Mouse (Mus musculus) cerebellum, postnatal 10 days (tissue): ENCODE data around the gene Dgki.

ENCODE experiments used
- DNase-seq, 2 experiments: peaks; one replicate each; pipeline ENCODE4 v3.0.0; 2021; ENCODE audit warnings: mixed read lengths in 2 of 2

The Dgki gene

GRCm38 (mm10) chr6:36903159-36903794, 396.7 kb downstream of the Dgki start:
- peak; percentile 31 to 35 for DNase-seq

GRCm38 (mm10) chr6:36899872-36900271, 400.1 kb downstream of the Dgki start:
- DNase-seq = no peak

- DNase-seq = no peak
Observed at GRCm38 (mm10) chr6:36898412-36898811, 401.6 kb downstream of the Dgki start.

DNA sequence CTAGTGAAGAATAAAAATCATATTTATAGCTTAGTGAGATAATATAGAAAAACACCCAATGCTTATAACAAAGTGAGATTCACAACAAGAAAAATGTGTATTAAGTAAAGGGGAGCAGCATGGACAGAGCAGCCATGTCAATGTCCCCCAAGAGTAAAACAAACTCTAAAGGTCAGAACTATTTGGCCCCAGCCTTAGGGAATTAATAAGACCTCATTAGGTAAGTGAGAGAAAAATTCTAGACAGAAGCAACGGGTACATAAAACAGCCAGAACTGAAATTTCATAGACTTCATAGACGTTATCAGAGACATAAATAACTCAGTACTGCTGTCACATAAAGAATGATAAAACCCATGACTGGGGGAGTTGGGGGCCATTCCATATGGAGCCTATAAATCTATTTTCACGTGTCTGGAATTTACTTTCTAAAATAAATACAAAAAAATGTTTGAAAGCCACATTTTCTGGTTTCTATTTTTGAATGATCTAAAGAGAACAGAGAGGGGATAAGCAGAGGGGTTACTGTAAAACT, 402.3 kb downstream of the Dgki start:
- no peak for DNase-seq

GRCm38 (mm10) chr6:36896656-36897055, 403.3 kb downstream of the Dgki start:
- peak; percentile 36 to 49 for DNase-seq

- DNase-seq = no peak
Observed at GRCm38 (mm10) chr6:36891820-36892219, 408.2 kb downstream of the Dgki start.

DNA sequence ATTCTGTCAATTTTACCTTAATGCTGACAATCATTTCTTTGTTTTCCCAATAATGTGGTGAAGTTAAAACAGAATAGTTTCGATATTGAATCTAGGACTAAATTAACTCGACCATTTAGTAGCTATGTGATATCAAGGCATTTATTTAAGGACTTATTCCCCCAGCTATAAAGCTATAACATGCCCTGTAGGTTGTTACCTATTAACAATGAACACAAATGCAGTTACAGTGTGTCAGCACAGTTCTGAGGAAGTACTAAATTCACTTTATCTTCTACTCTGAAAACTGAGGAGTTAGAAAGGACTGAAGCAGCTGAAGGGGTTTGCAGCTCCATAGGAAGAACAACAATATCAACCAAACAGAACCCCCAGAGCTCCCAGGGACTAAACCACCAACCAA, 409.2 kb downstream of the Dgki start:
- no peak for DNase-seq

DNA sequence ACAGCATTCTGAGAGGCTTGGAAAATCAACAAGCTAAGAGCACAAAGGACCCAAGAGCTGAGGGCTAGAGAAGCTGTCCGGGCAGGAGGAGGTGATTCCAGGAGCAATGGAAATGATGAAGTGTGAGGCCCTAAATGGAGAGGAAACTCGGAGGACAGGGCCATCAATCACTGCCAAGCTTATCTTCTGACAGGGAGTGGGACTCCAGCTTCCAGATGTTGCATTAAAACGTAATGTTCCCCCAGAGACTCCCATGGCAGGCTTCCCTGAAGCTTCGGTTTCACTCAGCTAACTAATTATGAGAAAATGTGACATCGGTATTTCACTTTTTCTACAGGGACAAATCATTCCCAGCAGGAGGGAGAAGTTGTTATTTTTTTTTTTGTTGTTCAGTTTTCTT, 409.7 kb downstream of the Dgki start:
- DNase-seq = no peak

DNA sequence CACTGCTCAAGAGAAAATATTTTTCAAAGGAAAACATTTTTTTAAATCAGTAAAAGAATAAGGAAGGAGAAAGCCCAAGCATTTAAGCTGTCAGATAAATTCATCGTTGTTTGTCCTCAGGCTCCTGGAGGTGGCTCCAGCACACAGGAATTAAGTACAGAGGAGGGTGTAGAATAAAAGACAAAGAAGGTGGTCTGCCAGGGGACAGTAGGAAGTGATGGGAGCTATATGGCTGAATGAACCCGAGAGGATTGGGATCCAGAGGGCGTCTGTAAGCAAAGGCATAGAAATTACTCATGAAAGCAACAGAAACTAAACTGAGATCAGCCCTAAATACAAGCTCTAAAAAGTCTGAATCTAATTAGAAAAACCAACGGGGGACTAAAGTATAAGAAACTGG, 418.7 kb downstream of the Dgki start:
- no peak for DNase-seq

GRCm38 (mm10) chr6:36880643-36881263, 419.2 kb downstream of the Dgki start:
- peak in 1 of 2 experiments; percentile 45 for DNase-seq

DNA sequence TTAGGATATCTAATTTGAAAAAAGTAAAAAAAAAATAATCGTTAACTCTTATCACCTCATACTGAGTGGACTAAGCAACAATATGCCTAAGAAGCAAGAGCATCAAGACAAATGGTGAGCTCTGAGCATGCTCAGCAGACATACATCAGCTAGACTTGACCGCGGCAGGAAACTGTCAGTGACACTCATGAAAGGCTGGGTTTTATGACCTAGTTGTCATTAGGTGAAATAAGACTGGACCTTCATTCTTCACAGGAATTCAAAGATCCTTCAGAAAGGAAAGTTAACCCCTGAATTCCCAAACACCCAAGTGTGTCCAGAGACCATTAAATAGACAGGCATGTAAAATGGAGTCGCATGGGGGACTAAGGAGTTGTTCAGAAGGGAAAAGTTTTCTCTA, 422.6 kb downstream of the Dgki start:
- no peak for DNase-seq

GRCm38 (mm10) chr6:36876426-36876825, 423.6 kb downstream of the Dgki start:
- no peak for DNase-seq

GRCm38 (mm10) chr6:36875926-36876325, 424.1 kb downstream of the Dgki start:
- no peak for DNase-seq

DNA sequence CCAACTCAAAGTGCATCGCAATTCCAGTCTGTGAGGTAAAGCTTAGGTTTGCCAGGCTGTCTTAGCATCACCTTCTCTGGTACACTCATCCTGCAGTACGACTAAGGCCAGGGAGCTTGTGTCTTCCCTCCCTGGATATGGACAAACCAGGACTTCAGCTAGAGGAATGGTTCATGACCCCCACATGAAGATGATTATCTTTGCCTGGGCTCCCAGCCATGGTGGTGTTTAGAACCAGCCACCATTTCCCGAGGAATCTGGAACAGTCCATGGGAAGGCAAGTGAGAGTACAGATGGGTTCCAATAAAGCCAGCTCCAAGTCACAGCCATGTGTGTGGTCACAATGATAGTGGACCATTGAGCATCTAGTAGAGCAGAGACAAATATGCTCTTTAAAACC, 427.1 kb downstream of the Dgki start:
- DNase-seq = peak in 1 of 2 experiments; percentile 19

DNA sequence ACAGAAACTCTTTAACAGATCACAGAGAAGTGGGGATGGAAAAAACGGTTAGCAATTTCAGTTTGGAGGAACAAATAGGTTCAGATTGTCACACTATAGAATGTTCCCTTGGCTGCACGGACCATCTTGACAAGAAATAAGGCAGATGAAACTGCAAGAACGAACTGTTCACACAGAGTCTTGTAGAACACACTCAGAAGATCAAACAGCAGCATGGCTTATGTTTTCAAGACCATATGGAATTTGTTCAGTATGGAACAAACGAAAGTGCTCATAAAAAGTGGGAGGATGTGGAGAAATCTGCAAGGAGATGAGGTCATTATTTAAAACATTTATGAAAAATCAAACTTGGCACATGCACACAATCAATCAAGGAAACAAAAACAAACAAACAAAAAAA, 431.8 kb downstream of the Dgki start:
- DNase-seq = no peak

DNA sequence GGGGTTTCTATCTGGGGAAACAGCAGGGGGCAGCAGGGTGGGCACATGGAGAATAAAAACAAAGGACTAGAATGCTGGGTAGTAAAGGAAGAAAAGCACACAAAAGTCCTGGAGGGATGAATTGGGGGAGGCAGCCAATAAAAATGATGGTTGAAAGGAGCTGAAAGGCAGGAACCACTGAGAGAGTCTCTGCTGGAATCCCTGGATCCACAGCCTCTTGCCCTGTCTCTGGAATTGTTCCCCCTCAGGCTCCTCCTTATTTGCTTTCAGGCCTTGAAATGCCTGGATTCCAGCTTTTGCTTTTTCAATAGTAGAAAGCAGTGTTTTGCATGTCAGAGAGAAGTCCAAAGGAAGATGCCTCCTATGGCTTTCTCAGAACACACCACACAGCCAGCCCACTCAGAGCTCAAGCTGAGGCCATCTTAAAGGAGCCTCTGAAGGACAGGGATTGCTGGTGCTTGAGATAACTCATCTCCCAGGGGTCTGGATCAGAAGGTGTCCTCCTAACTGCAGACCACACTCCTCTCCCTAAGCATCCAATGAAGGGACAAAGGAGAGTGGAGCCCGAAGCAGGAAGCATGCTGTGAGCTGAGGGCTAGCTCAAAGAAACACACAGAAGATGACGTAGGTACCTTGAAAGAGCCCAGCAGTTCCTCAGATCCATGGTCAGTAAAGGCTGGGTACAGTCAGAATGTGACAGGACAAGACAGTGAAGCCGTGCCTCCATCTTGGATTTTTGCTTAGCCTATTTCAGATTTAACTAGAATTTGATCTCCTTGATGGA, 441.5 kb downstream of the Dgki start:
- DNase-seq = peak in 1 of 2 experiments; percentile 36

- peak in 1 of 2 experiments; percentile 35 for DNase-seq
Observed at GRCm38 (mm10) chr6:36857627-36858257, 442.2 kb downstream of the Dgki start.

GRCm38 (mm10) chr6:36850422-36851129, 449.4 kb downstream of the Dgki start:
- DNase-seq = peak; percentile 93 to 98

DNA sequence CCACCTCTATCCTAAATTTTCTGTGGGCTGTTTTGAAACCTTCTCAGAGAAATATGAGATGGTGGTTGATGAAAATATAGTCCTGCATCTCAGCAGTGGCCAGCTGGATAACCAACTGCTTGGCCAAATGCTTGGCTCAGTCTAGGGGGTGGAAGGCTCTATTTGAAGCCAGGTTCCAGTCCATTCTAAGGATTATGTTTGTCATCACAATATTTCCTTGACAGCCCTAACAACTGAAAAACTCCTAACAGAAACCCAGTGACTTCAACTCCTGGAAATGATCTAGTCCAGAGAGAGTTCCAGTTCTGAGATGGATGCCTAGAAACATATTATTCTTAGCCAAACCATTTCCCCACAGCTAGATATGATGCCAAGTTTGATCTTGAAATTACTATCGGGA, 454.7 kb downstream of the Dgki start:
- DNase-seq = peak; percentile 59 to 78

- peak; percentile 92 to 97 for DNase-seq
Observed at GRCm38 (mm10) chr6:36844258-36844657, 455.7 kb downstream of the Dgki start.

DNA sequence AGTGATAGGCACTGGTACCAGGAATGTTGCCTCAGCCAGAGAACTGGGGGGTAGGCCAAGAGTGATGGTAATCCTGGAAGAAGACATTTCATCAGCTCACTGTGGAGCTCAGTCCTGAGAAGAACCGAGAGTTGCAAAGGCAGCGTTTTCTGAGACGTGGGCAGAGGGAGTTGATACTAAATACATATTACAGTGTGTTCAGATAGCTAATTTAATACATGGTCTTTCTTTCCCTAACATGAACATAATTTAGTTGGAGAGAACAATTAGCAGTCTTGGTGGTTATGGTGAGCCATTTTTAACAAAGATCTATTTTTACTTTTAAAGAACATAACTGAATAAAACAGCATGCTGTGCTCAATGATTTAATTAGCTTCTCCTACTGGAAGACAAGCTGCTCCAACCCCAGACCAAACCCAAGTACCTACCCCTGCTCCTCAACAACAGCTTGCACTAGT, 456.9 kb downstream of the Dgki start:
- DNase-seq = peak; percentile 64 to 73
